Mouse (Mus musculus): ENCODE measurements at regions not wholly inside any gene's neighbourhood (a gene's known extent, or its start where the extent isn't known, plus 50 kb on each side); places are given as distances from the start of the nearest gene placed in this dataset.

DNA sequence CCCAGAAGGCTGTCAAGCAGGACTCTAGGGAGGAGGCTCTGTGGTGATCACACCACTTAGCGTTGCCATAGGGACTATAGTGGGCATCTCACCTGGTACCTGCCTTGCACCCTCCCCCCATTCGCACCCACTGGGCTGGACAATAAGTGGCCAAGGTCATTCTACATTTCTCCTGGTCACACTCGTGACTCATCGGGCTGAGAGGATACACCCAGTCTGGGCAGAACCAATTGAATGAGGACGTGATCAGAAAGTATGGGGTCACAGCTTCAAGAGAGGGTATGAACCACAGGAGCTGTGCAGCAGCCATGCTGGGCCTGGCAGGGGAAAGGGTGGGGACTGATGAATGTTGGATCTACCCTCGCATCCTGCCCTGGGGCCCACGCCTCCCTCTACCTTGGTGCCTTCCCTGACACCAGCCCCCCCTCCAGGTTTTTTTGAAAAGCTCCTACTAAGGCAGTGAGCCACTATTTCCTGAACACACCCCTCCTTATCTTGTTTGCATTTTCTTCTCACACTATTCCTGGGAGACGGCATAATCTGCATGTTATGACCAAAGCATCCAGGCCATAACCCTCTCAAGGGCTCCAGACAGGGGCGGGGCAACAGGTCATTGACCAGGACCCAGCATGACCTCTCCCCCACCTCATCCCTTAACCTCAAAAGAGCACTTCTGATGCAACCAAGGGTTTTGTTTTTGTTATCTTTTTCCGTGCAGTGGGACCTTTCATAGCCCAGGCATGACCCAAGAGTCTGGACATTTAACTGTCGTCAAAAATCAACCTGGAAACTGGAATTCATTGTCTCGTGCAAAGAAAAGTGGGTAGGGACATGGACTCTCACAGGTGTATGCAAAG is 89.4 kb upstream of the Armc2 start:
- TF ChIP-seq POLR2A (IDR thresholded peaks at IDR 0.05; ENCODE audit: extremely low read depth, insufficient read depth, low read length) (no peak), CTCF (IDR thresholded peaks at IDR 0.05; ENCODE audit: extremely low read depth, insufficient read depth, low read length) (no peak)
